Mouse (Mus musculus): ENCODE data around the gene Cyp4f18. TPM values are rescaled to one million over a fixed set of nuclear protein-coding genes. Genes with fewer than 3 reads are reported as not detected.
"Not testable (repeated sequence)": the region's sequence is repeated elsewhere in the genome, so short reads cannot be mapped to it uniquely, and the experiment has no call there.

The Cyp4f18 gene
- polyA plus RNA-seq (2012; rRNA removed) (0.65 and 0.93 TPM in 2 replicates), polyA plus RNA-seq (2014; fragmentation: Nextera tagmentation; extraction: Ambion mirVana) (0.88 and 2.6 TPM in 2 replicates)

DNA sequence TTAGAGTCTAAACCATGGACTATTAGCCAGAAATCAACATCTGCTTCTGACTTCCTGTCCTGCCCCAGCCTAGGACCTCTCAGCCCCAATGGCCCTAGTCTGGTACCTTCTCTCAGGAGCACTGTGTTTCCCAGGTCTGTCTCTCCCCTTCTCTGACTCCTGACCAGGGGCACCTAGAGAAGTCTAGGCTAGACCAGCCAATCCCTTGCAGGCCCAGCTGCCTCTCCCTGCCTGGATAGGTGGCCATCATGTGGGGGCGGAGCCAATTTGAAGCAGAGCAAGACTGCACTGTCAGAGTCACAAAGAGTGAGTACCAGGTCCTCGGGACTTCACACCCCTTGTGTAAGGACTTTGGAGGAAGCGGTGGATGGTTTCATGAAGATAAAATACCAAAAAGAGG is at the start of gene Cyp4f18:
Gene Cyp4f18, minus strand, starts transcription at position 154 of the 400 bp plus-strand sequence.
- DNase-seq (ENCODE audit: low spot score) (no peak), ATAC-seq (ENCODE audit: low FRiP score, low read depth) (no peak)
- H3K4me3 ChIP-seq (replicated peaks; ENCODE audit: low read length): no peak within 1 kb of the TSS
- no peak within 1 kb of the TSS for H3K4me2 ChIP-seq (replicated peaks; ENCODE audit: low read depth, low read length, severe bottlenecking)
- H3K27me3 ChIP-seq (ENCODE audit: control insufficient read depth, insufficient read depth, low read length): no peaks in the 10 kb centered on the region
- no peaks in the 10 kb centered on the region for H3K4me1 ChIP-seq (ENCODE audit: control insufficient read depth, insufficient read depth, low read length)
- no peaks in the 10 kb centered on the region for H3K9me3 ChIP-seq (ENCODE audit: control insufficient read depth, low read length)
- 62% methylated on average over 3 of the region's 3 CpGs for WGBS
- no peak within 1 kb of the TSS for H3K27ac ChIP-seq (replicated peaks; ENCODE audit: low read depth, low read length)
- TF ChIP-seq POLR2A (IDR thresholded peaks at IDR 0.05; ENCODE audit: borderline replicate concordance, extremely low read depth, insufficient read depth, insufficient read length): no peak
- H3K36me3 ChIP-seq (ENCODE audit: control insufficient read depth, insufficient read depth, low read length): no peaks in the 10 kb centered on the region
- H3K9ac ChIP-seq (ENCODE audit: low read depth, low read length, severe bottlenecking): no peak within 1 kb of the TSS

DNA sequence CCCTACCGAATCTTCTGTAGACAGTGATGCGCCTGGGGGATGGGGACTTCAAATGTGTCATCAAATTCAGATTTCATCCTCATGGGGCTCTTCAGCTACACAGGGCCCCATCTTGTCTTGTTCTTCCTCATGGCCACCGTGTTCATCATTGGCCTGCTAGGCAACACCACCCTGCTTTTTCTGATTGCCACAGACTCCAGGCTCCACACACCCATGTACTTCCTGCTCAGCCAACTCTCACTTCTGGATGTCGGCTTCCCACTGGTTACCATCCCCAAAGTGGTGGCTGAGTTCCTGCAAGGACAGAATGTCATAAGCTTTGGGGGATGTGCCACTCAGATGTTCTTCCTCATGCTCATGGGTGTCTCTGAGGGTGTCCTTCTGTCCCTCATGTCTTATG is 48.2 kb upstream of the Cyp4f18 start:
- H3K4me2 ChIP-seq (replicated peaks; ENCODE audit: low read depth, low read length, severe bottlenecking); H3K9ac ChIP-seq (ENCODE audit: low read depth, low read length, severe bottlenecking); H3K4me1 ChIP-seq (ENCODE audit: control insufficient read depth, insufficient read depth, low read length); H3K4me3 ChIP-seq (replicated peaks; ENCODE audit: low read length); DNase-seq (ENCODE audit: low spot score); ATAC-seq (ENCODE audit: low FRiP score, low read depth); H3K27ac ChIP-seq (replicated peaks; ENCODE audit: low read depth, low read length); H3K27me3 ChIP-seq (ENCODE audit: control insufficient read depth, insufficient read depth, low read length); H3K36me3 ChIP-seq (ENCODE audit: control insufficient read depth, insufficient read depth, low read length); H3K9me3 ChIP-seq (ENCODE audit: control insufficient read depth, low read length): not testable (repeated sequence)
- 74% methylated on average over 3 of the region's 4 CpGs for WGBS

DNA sequence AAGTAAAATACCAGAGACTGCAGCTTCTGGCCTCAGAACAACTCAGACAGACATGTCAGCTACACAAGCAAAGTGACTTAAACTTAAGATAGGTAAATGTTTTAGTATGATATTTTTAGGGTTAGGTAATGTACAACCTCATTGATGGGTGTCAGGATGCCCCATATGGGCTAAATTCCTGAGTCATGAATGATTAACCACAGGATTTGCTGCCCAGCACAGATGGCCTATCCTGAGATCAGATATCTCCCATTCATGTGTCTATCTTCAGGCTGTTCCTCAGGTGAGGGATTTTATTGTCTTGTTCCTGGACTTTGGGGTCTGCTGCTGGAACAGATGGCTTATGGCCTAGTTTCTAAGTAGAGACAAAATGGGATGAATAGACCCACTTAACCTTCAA is 45.2 kb upstream of the Cyp4f18 start:
- not testable (repeated sequence) for H3K4me2 ChIP-seq (replicated peaks; ENCODE audit: low read depth, low read length, severe bottlenecking); H3K27ac ChIP-seq (replicated peaks; ENCODE audit: low read depth, low read length); H3K36me3 ChIP-seq (ENCODE audit: control insufficient read depth, insufficient read depth, low read length); H3K9ac ChIP-seq (ENCODE audit: low read depth, low read length, severe bottlenecking); H3K4me1 ChIP-seq (ENCODE audit: control insufficient read depth, insufficient read depth, low read length); H3K27me3 ChIP-seq (ENCODE audit: control insufficient read depth, insufficient read depth, low read length); H3K9me3 ChIP-seq (ENCODE audit: control insufficient read depth, low read length); ATAC-seq (ENCODE audit: low FRiP score, low read depth); DNase-seq (ENCODE audit: low spot score); H3K4me3 ChIP-seq (replicated peaks; ENCODE audit: low read length)

DNA sequence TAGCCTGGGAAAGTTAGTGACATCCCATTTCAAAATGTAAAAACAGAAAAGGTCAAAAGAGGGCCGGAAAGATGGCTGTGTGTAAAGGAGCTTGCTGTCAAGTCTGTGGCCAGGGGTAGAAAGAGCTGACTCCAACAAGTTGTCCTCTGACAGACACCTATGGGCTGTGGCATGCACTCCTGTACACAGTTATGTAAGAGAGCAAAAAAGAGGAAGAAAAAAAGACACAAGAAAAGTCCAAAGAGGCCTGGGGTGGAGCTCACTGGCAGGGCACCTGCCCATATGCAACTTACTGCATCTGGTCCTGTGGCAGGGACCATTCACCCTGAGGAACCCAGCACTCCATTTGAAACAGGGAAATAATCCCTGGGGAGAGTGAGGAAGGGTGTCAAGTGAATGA is 33.1 kb upstream of the Cyp4f18 start:
- no peak overlapping the region for H3K4me2 ChIP-seq (replicated peaks; ENCODE audit: low read depth, low read length, severe bottlenecking)
- no peak overlapping the region for H3K4me3 ChIP-seq (replicated peaks; ENCODE audit: low read length)
- H3K27ac ChIP-seq (replicated peaks; ENCODE audit: low read depth, low read length): no peak overlapping the region
- no peak for DNase-seq (ENCODE audit: low spot score)
- no peak for ATAC-seq (ENCODE audit: low FRiP score, low read depth)
- H3K9ac ChIP-seq (ENCODE audit: low read depth, low read length, severe bottlenecking): no peak overlapping the region
- 86% methylated on average over 1 of the region's 1 CpGs for WGBS
- H3K9me3 ChIP-seq (ENCODE audit: control insufficient read depth, low read length): no peaks in the 10 kb centered on the region
- TF ChIP-seq POLR2A (IDR thresholded peaks at IDR 0.05; ENCODE audit: borderline replicate concordance, extremely low read depth, insufficient read depth, insufficient read length): no peak
- no peaks in the 10 kb centered on the region for H3K27me3 ChIP-seq (ENCODE audit: control insufficient read depth, insufficient read depth, low read length)
- no peaks in the 10 kb centered on the region for H3K36me3 ChIP-seq (ENCODE audit: control insufficient read depth, insufficient read depth, low read length)
- H3K4me1 ChIP-seq (ENCODE audit: control insufficient read depth, insufficient read depth, low read length): no peaks in the 10 kb centered on the region

DNA sequence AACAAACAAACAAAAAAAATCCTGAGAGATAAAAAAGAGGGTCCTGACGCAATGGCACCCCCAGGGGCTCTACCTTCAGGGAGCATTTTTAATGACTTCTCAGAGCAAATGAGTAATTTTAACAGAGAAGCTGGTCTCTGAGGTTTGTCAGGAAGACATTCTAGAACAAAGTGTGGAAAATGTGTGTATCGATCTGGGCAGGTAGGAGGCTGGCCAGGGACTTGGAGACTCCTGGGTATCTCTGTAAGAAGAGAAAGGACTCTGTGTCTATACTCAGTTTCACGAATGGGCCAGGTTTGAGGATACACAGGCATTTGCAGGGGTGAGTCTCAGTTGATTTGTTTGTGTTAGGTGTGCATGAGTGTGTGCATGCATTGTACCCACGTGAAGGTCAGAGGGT is 31.5 kb upstream of the Cyp4f18 start, which contains the start of gene Olfr372:
Gene Olfr372, plus strand, starts transcription at position 301 of the 400 bp plus-strand sequence.
- H3K36me3 ChIP-seq (ENCODE audit: control insufficient read depth, insufficient read depth, low read length); H3K9me3 ChIP-seq (ENCODE audit: control insufficient read depth, low read length); H3K4me1 ChIP-seq (ENCODE audit: control insufficient read depth, insufficient read depth, low read length); H3K4me2 ChIP-seq (replicated peaks; ENCODE audit: low read depth, low read length, severe bottlenecking); ATAC-seq (ENCODE audit: low FRiP score, low read depth); H3K27ac ChIP-seq (replicated peaks; ENCODE audit: low read depth, low read length); H3K27me3 ChIP-seq (ENCODE audit: control insufficient read depth, insufficient read depth, low read length); H3K9ac ChIP-seq (ENCODE audit: low read depth, low read length, severe bottlenecking); DNase-seq (ENCODE audit: low spot score); H3K4me3 ChIP-seq (replicated peaks; ENCODE audit: low read length): not testable (repeated sequence)
- WGBS: 72% methylated on average over 4 of the region's 4 CpGs

DNA sequence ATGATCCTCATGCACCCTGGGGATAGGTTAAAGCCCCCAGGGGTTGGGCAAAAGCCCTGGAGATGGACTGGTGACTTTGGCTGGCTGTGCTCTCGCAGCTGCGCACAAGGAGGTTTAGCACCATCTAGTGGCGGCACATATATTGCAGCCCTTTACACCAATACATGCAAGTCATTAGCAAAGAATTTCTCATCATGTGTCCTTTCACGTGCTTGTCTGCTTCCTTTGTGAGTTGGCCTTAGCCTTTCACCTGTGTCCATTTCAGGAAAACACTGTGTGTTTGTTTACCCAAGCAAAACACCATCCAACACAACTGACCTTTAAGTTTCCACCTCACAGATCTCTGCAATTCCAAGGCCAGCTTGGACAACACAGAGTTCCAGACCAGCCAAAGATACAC is 23.5 kb upstream of the Cyp4f18 start:
- H3K36me3 ChIP-seq (ENCODE audit: control insufficient read depth, insufficient read depth, low read length); DNase-seq (ENCODE audit: low spot score); H3K4me3 ChIP-seq (replicated peaks; ENCODE audit: low read length); H3K9me3 ChIP-seq (ENCODE audit: control insufficient read depth, low read length); H3K27ac ChIP-seq (replicated peaks; ENCODE audit: low read depth, low read length); H3K27me3 ChIP-seq (ENCODE audit: control insufficient read depth, insufficient read depth, low read length); ATAC-seq (ENCODE audit: low FRiP score, low read depth); H3K9ac ChIP-seq (ENCODE audit: low read depth, low read length, severe bottlenecking); H3K4me1 ChIP-seq (ENCODE audit: control insufficient read depth, insufficient read depth, low read length); H3K4me2 ChIP-seq (replicated peaks; ENCODE audit: low read depth, low read length, severe bottlenecking): not testable (repeated sequence)
- WGBS: 44% methylated on average over 4 of the region's 4 CpGs

DNA sequence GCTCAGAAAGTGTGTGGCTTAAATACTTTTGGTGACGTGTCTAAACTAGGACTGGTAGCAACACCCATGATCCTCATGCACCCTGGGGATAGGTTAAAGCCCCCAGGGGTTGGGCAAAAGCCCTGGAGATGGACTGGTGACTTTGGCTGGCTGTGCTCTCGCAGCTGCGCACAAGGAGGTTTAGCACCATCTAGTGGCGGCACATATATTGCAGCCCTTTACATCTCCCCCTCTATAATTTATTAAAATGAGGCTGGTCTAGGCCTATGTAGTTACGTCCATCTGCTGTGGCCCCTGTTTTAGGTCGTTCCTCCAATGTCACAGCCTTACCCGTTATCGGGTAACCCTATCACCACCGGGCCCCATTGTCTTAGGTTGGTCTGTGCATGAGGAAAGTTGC is 15.5 kb upstream of the Cyp4f18 start:
- H3K4me1 ChIP-seq (ENCODE audit: control insufficient read depth, insufficient read depth, low read length); H3K9ac ChIP-seq (ENCODE audit: low read depth, low read length, severe bottlenecking); H3K36me3 ChIP-seq (ENCODE audit: control insufficient read depth, insufficient read depth, low read length); H3K4me3 ChIP-seq (replicated peaks; ENCODE audit: low read length); H3K27ac ChIP-seq (replicated peaks; ENCODE audit: low read depth, low read length); ATAC-seq (ENCODE audit: low FRiP score, low read depth); H3K9me3 ChIP-seq (ENCODE audit: control insufficient read depth, low read length); H3K4me2 ChIP-seq (replicated peaks; ENCODE audit: low read depth, low read length, severe bottlenecking); H3K27me3 ChIP-seq (ENCODE audit: control insufficient read depth, insufficient read depth, low read length); DNase-seq (ENCODE audit: low spot score): not testable (repeated sequence)
- 40% methylated on average over 3 of the region's 9 CpGs for WGBS
